Mouse (Mus musculus) midbrain, embryonic 10.5 days (tissue): ENCODE data around the gene Coil. TPM values are rescaled to one million over a fixed set of nuclear protein-coding genes. Genes with fewer than 3 reads are reported as not detected.

Experiments
- DNase-seq: peaks from one replicate; pipeline ENCODE4 v3.0.0-alpha.2; 2017; ENCODE audit warnings: low spot score
- H3K27ac ChIP-seq: fragments of 300-500 bp; sonication (generic); replicated peaks from 2 replicates; pipeline ENCODE4 v1.5.1; 2016; ENCODE audit warnings: mild to moderate bottlenecking
- H3K27me3 ChIP-seq: fragments of 300-500 bp; sonication (generic); 2 replicates; pipeline ENCODE4 v1.6.1; 2016; ENCODE audit warnings: low read depth, mild to moderate bottlenecking; ENCODE audit not compliant: poor library complexity, severe bottlenecking
- H3K36me3 ChIP-seq: fragments of 300-500 bp; sonication (generic); 2 replicates; pipeline ENCODE4 v1.6.1; 2016; ENCODE audit warnings: mild to moderate bottlenecking, moderate library complexity
- H3K4me1 ChIP-seq: fragments of 300-500 bp; sonication (generic); 2 replicates; pipeline ENCODE4 v1.6.1; 2016
- H3K4me3 ChIP-seq: fragments of 300-500 bp; sonication (generic); 2 replicates; pipeline ENCODE4 v1.5.1; 2016; ENCODE audit warnings: mild to moderate bottlenecking, moderate library complexity
- H3K9me3 ChIP-seq: fragments of 300-500 bp; sonication (generic); replicated peaks from 2 replicates; pipeline ENCODE4 v1.6.1; 2016; ENCODE audit warnings: mild to moderate bottlenecking
- WGBS: fragments of 180-500 bp; shearing (Covaris S2); methylation state at CpG from one replicate; pipeline ENCODE4 v1.1.7; 2016; 5-methylcytosine and 5-hydroxymethylcytosine counted together
- polyA plus RNA-seq: library from polyadenylated mRNA; unstranded; fragments of >200 nt; fragmentation: Nextera tagmentation; extraction: Ambion mirVana; gene quantifications from 2 replicates; pipeline ENCODE4 v1.2.1, GENCODE M21; 2016

The Coil gene
- polyA plus RNA-seq, 1 experiment from 2014 or later: 30.3 TPM

GRCm38 (mm10) chr11:88949802-88950639, 20.0 kb upstream of the Coil start:
- WGBS: 90% methylated on average over 8 of the region's 8 CpGs

GRCm38 (mm10) chr11:88950640-88951250, 19.3 kb upstream of the Coil start:
- Histone ChIP-seq H3K27me3 (no peaks in the 10 kb centered on the region), H3K4me3 (no peak overlapping the region), H3K36me3 (peaks cover 62% of the 10 kb centered on the region), H3K4me1 (peaks cover 23% of the 10 kb centered on the region), H3K27ac (no peak overlapping the region), H3K9me3 (no peaks in the 10 kb centered on the region)
- WGBS: 93% methylated on average over 13 of the region's 13 CpGs
- no peak for DNase-seq

More at GRCm38 (mm10) chr11:88949802-88950639, 20.0 kb upstream of the Coil start:
- Histone ChIP-seq H3K27ac (no peak overlapping the region), H3K36me3 (peaks cover 69% of the 10 kb centered on the region), H3K4me1 (peaks cover 18% of the 10 kb centered on the region), H3K4me3 (no peak overlapping the region), H3K9me3 (no peaks in the 10 kb centered on the region), H3K27me3 (no peaks in the 10 kb centered on the region)
- no peak for DNase-seq

- no peak overlapping the region for H3K27ac ChIP-seq
- no peak for DNase-seq
- WGBS: 94% methylated on average over 2 of the region's 2 CpGs
- H3K36me3 ChIP-seq: peaks cover 55% of the 10 kb centered on the region
- H3K27me3 ChIP-seq: no peaks in the 10 kb centered on the region
- H3K4me1 ChIP-seq: peaks cover 23% of the 10 kb centered on the region
- no peaks in the 10 kb centered on the region for H3K9me3 ChIP-seq
- no peak overlapping the region for H3K4me3 ChIP-seq
Measured at GRCm38 (mm10) chr11:88951576-88951975, 18.5 kb upstream of the Coil start.

- Histone ChIP-seq H3K9me3 (no peaks in the 10 kb centered on the region), H3K4me3 (no peak overlapping the region), H3K27ac (no peak overlapping the region), H3K36me3 (peaks cover 50% of the 10 kb centered on the region), H3K4me1 (peaks cover 23% of the 10 kb centered on the region), H3K27me3 (no peaks in the 10 kb centered on the region)
- 94% methylated on average over 5 of the region's 5 CpGs for WGBS
- no peak for DNase-seq
Measured at GRCm38 (mm10) chr11:88952117-88952516, 17.9 kb upstream of the Coil start.

GRCm38 (mm10) chr11:88953582-88953981, 16.5 kb upstream of the Coil start:
- H3K27me3 ChIP-seq: no peaks in the 10 kb centered on the region
- 96% methylated on average over 3 of the region's 3 CpGs for WGBS
- no peaks in the 10 kb centered on the region for H3K9me3 ChIP-seq
- H3K36me3 ChIP-seq: peaks cover 43% of the 10 kb centered on the region
- H3K4me1 ChIP-seq: peaks cover 23% of the 10 kb centered on the region
- DNase-seq: no peak
- H3K4me3 ChIP-seq: peak overlapping the region; percentile 58; the same call in 1 of the 2 replicates
- no peak overlapping the region for H3K27ac ChIP-seq

GRCm38 (mm10) chr11:88954803-88955202, 15.2 kb upstream of the Coil start:
- H3K36me3 ChIP-seq: peaks cover 30% of the 10 kb centered on the region
- WGBS: 1% methylated on average over 4 of the region's 4 CpGs
- H3K27me3 ChIP-seq: no peaks in the 10 kb centered on the region
- H3K4me1 ChIP-seq: peaks cover 23% of the 10 kb centered on the region
- peak overlapping the region; percentile 58 for H3K4me3 ChIP-seq
- H3K27ac ChIP-seq: peak overlapping the region; percentile 85
- peak; percentile 36 for DNase-seq
- H3K9me3 ChIP-seq: no peaks in the 10 kb centered on the region

- Histone ChIP-seq H3K4me3 (peak within 1 kb of the TSS; percentile 58), H3K9me3 (no peaks in the 10 kb centered on the region), H3K27ac (peak within 1 kb of the TSS; percentile 85), H3K27me3 (no peaks in the 10 kb centered on the region), H3K36me3 (peaks cover 25% of the 10 kb centered on the region), H3K4me1 (peaks cover 23% of the 10 kb centered on the region)
- DNase-seq: peak; percentile 96
- WGBS: 6% methylated on average over 34 of the region's 34 CpGs
Measured at GRCm38 (mm10) chr11:88955217-88955969, 14.7 kb upstream of the Coil start, which contains the start of gene Scpep1. Gene Scpep1, minus strand, starts transcription at chr11:88955465.

GRCm38 (mm10) chr11:88958851-88959250, 11.2 kb upstream of the Coil start:
- H3K4me3 ChIP-seq: no peak overlapping the region
- WGBS: 81% methylated on average over 3 of the region's 3 CpGs
- no peaks in the 10 kb centered on the region for H3K27me3 ChIP-seq
- no peak for DNase-seq
- no peaks in the 10 kb centered on the region for H3K36me3 ChIP-seq
- no peak overlapping the region for H3K27ac ChIP-seq
- H3K9me3 ChIP-seq: no peaks in the 10 kb centered on the region
- peaks cover 15% of the 10 kb centered on the region for H3K4me1 ChIP-seq

- Histone ChIP-seq H3K27me3 (no peaks in the 10 kb centered on the region), H3K27ac (no peak within 1 kb of the TSS), H3K4me3 (no peak within 1 kb of the TSS), H3K4me1 (no peaks in the 10 kb centered on the region), H3K9me3 (no peaks in the 10 kb centered on the region), H3K36me3 (no peaks in the 10 kb centered on the region)
- WGBS: 97% methylated on average over 2 of the region's 3 CpGs
- no peak for DNase-seq
Measured at GRCm38 (mm10) chr11:88966881-88967361, 3.1 kb upstream of the Coil start, which contains the start of gene Elobl. Gene Elobl, minus strand, starts transcription at chr11:88966931.

GRCm38 (mm10) chr11:88973776-88974701, 4.0 kb downstream of the Coil start:
- H3K4me1 ChIP-seq: peaks cover 15% of the 10 kb centered on the region
- H3K9me3 ChIP-seq: no peaks in the 10 kb centered on the region
- H3K27ac ChIP-seq: peak overlapping the region; percentile 94
- peaks cover 9% of the 10 kb centered on the region for H3K36me3 ChIP-seq
- 1% methylated on average over 62 of the region's 62 CpGs for WGBS
- H3K4me3 ChIP-seq: peak overlapping the region; percentile 80
- DNase-seq: peak; percentile 92
- H3K27me3 ChIP-seq: no peaks in the 10 kb centered on the region

GRCm38 (mm10) chr11:88976320-88976719, 6.3 kb downstream of the Coil start:
- Histone ChIP-seq H3K27me3 (no peaks in the 10 kb centered on the region), H3K4me1 (peaks cover 15% of the 10 kb centered on the region), H3K36me3 (peaks cover 15% of the 10 kb centered on the region), H3K27ac (no peak overlapping the region), H3K9me3 (no peaks in the 10 kb centered on the region), H3K4me3 (no peak overlapping the region)
- no peak for DNase-seq
- WGBS: 95% methylated on average over 2 of the region's 2 CpGs
